9 mouse cellular contexts compared by ENCODE assay signal in genomic region chr6:125046691-125047090, GRCm38 (mm10). TPM values are rescaled to one million over a fixed set of nuclear protein-coding genes. Genes with fewer than 3 reads are reported as not detected.
DNase-seq lines count a peak whose midpoint lies in the region; ATAC-seq and TF ChIP-seq lines count a peak whose summit lies in the region.
"Had no signal": no experiment of that assay in that cellular context is flagged by ENCODE, and none has a peak within 500 bp of the region (broad histone marks: within the 10 kb centered on the region; RNA-seq: fewer than 3 reads in every experiment).

No protein-coding gene starts in this region.

- peaks cover 14% of the 10 kb centered on the region for H3K36me3 ChIP-seq in ES-Bruce4 (ENCODE audit: control insufficient read depth, insufficient read depth, low read length, poor library complexity, severe bottlenecking)
- H3K36me3 ChIP-seq in forebrain, embryonic 10.5 days (replicated peaks): peaks cover 85% of the 10 kb centered on the region
- H3K36me3 ChIP-seq in liver, postnatal 0 days (replicated peaks; ENCODE audit: insufficient read depth, low read length): peaks cover 65% of the 10 kb centered on the region
- peaks cover 75% of the 10 kb centered on the region for H3K36me3 ChIP-seq in neural tube, embryonic 15.5 days

- no peak overlapping the region for H3K27ac ChIP-seq in ES-Bruce4 (ENCODE audit: insufficient read depth, low read length)
- no peak overlapping the region for H3K27ac ChIP-seq in forebrain, embryonic 10.5 days
- H3K27ac ChIP-seq in liver, postnatal 0 days (ENCODE audit: low read depth): no peak overlapping the region
- H3K27ac ChIP-seq in neural tube, embryonic 15.5 days (replicated peaks): no peak overlapping the region

- intact Hi-C loops in heart, postnatal 25 days (cut with DNase I): loop anchor here (1.0 to 5.0 kb wide), 2 partner anchors 37 to 226 kb away; no protein-coding TSS in a partner anchor

- 48% methylated on average over 5 of the region's 5 CpGs for WGBS in forebrain, embryonic 10.5 days
- WGBS in liver, postnatal 0 days (ENCODE audit: insufficient replicate concordance): 36% methylated on average over 5 of the region's 5 CpGs
- 36% methylated on average over 5 of the region's 5 CpGs for WGBS in neural tube, embryonic 15.5 days

- peak; percentile 88 for TF ChIP-seq CTCF in ES-Bruce4 (IDR thresholded peaks at IDR 0.05; ENCODE audit: low read depth, low read length)
- TF ChIP-seq CTCF in liver, postnatal 0 days (IDR thresholded peaks at IDR 0.05; ENCODE audit: low read depth): peak; percentile 96

- H3K4me2 ChIP-seq in liver, postnatal 0 days (ENCODE audit: low read depth, low read length): no peak overlapping the region
- no peak overlapping the region for H3K4me2 ChIP-seq in neural tube, embryonic 15.5 days

- DNase-seq in brain, embryonic 18.5 days (ENCODE audit: low read depth, low spot score): peak; percentile 62
- peak; percentile 75 for DNase-seq in forebrain, embryonic 10.5 days (ENCODE audit: extremely low spot score, low spot score)
- DNase-seq in heart, postnatal 25 days (ENCODE audit: low spot score): peak; percentile 41
- peak; percentile 89 to 92 for DNase-seq in kidney, postnatal 4 days
- DNase-seq in liver, postnatal 0 days: peak; percentile 85
- peak; percentile 92 for DNase-seq in testis, postnatal 10 days (ENCODE audit: low spot score)

- no peak for TF ChIP-seq EP300 in ES-Bruce4 (IDR thresholded peaks at IDR 0.05; ENCODE audit: insufficient read depth, low read depth, low read length)
- TF ChIP-seq EP300 in liver, postnatal 0 days (IDR thresholded peaks at IDR 0.05; ENCODE audit: low read depth): no peak

- H3K27me3 ChIP-seq in ES-Bruce4 (ENCODE audit: control insufficient read depth, insufficient read depth, low read length, poor library complexity, severe bottlenecking): no peaks in the 10 kb centered on the region
- H3K27me3 ChIP-seq in forebrain, embryonic 10.5 days (ENCODE audit: poor library complexity, severe bottlenecking): no peaks in the 10 kb centered on the region
- no peaks in the 10 kb centered on the region for H3K27me3 ChIP-seq in liver, postnatal 0 days (ENCODE audit: insufficient read depth, low read length)
- no peaks in the 10 kb centered on the region for H3K27me3 ChIP-seq in neural tube, embryonic 15.5 days (replicated peaks)

- TF ChIP-seq POLR2A in ES-Bruce4 (IDR thresholded peaks at IDR 0.05; ENCODE audit: insufficient read depth, low read length): no peak

- H3K4me3 ChIP-seq in ES-Bruce4 (ENCODE audit: low read depth, low read length): no peak overlapping the region
- no peak overlapping the region for H3K4me3 ChIP-seq in forebrain, embryonic 10.5 days
- no peak overlapping the region for H3K4me3 ChIP-seq in liver, postnatal 0 days (ENCODE audit: low read depth, low read length)
- H3K4me3 ChIP-seq in neural tube, embryonic 15.5 days (replicated peaks): no peak overlapping the region

- H3K9ac ChIP-seq in ES-Bruce4 (ENCODE audit: low read depth, poor library complexity, severe bottlenecking): no peak overlapping the region
- H3K9ac ChIP-seq in liver, postnatal 0 days (replicated peaks): no peak overlapping the region
- no peak overlapping the region for H3K9ac ChIP-seq in neural tube, embryonic 15.5 days (replicated peaks)

- no peaks in the 10 kb centered on the region for H3K9me3 ChIP-seq in ES-Bruce4 (replicated peaks; ENCODE audit: control insufficient read depth, insufficient read depth, low read length, poor library complexity, severe bottlenecking)
- no peaks in the 10 kb centered on the region for H3K9me3 ChIP-seq in forebrain, embryonic 10.5 days
- H3K9me3 ChIP-seq in liver, postnatal 0 days (ENCODE audit: low read length): no peaks in the 10 kb centered on the region
- no peaks in the 10 kb centered on the region for H3K9me3 ChIP-seq in neural tube, embryonic 15.5 days (replicated peaks)

- no peaks in the 10 kb centered on the region for H3K4me1 ChIP-seq in ES-Bruce4 (ENCODE audit: control insufficient read depth, insufficient read depth, low read length)
- peaks cover 7% of the 10 kb centered on the region for H3K4me1 ChIP-seq in forebrain, embryonic 10.5 days
- peaks cover 3% of the 10 kb centered on the region; the same call in 1 of the 2 replicates for H3K4me1 ChIP-seq in liver, postnatal 0 days (ENCODE audit: insufficient read depth)
- no peaks in the 10 kb centered on the region; the same call in 1 of the 2 replicates for H3K4me1 ChIP-seq in neural tube, embryonic 15.5 days

- peak; percentile 59 for ATAC-seq in liver, postnatal 0 days
- 0 out of 2 replicates have a peak, but pooled peaks have one; percentile 19 for ATAC-seq in neural tube, embryonic 15.5 days (ENCODE audit: low FRiP score)

RNA-seq across cellular contexts. Expression of gene Acrbp, which starts 2.8 kb away (rescaled TPM):
- polyA plus RNA-seq in ES-Bruce4 (2011; ENCODE audit: insufficient read depth, insufficient read length, low read depth, missing spikeins): 25.3 and 25.7 TPM in 2 replicates
- 12.8 and 12.9 TPM in 2 replicates for polyA plus RNA-seq in forebrain, embryonic 10.5 days (2016; fragmentation: Nextera tagmentation; extraction: Ambion mirVana)
- total RNA-seq in heart, postnatal 25 days (2021): 1 to 10 TPM; 2.5 to 4.1 TPM
- 1.3 and 2.0 TPM in 2 replicates for polyA plus RNA-seq in liver, postnatal 0 days (2015; fragmentation: Nextera tagmentation; extraction: Ambion mirVana)
- 17.3 and 21.5 TPM in 2 replicates for polyA plus RNA-seq in neural tube, embryonic 15.5 days (2015; fragmentation: Nextera tagmentation; extraction: Ambion mirVana)

RNA-seq across cellular contexts. Expression of gene Ing4, which starts 7.1 kb away (rescaled TPM):
- polyA plus RNA-seq in ES-Bruce4 (2011; ENCODE audit: insufficient read depth, insufficient read length, low read depth, missing spikeins): 44.0 and 54.7 TPM in 2 replicates
- polyA plus RNA-seq in forebrain, embryonic 10.5 days (2016; fragmentation: Nextera tagmentation; extraction: Ambion mirVana): 117 and 121 TPM in 2 replicates
- 10 to 100 TPM; 35.0 to 35.6 TPM for total RNA-seq in heart, postnatal 25 days (2021)
- 23.8 and 24.3 TPM in 2 replicates for polyA plus RNA-seq in liver, postnatal 0 days (2015; fragmentation: Nextera tagmentation; extraction: Ambion mirVana)
- 129 and 133 TPM in 2 replicates for polyA plus RNA-seq in neural tube, embryonic 15.5 days (2015; fragmentation: Nextera tagmentation; extraction: Ambion mirVana)

RNA-seq across cellular contexts. Expression of gene Lpar5, which starts 21.0 kb away (rescaled TPM):
- 2.5 and 3.7 TPM in 2 replicates for polyA plus RNA-seq in ES-Bruce4 (2011; ENCODE audit: insufficient read depth, insufficient read length, low read depth, missing spikeins)
- polyA plus RNA-seq in forebrain, embryonic 10.5 days (2016; fragmentation: Nextera tagmentation; extraction: Ambion mirVana): 0.22 and 0.30 TPM in 2 replicates
- total RNA-seq in heart, postnatal 25 days (2021): not detected
- polyA plus RNA-seq in liver, postnatal 0 days (2015; fragmentation: Nextera tagmentation; extraction: Ambion mirVana): 0.57 and 0.85 TPM in 2 replicates
- 1.0 and 1.2 TPM in 2 replicates for polyA plus RNA-seq in neural tube, embryonic 15.5 days (2015; fragmentation: Nextera tagmentation; extraction: Ambion mirVana)
- polyA plus RNA-seq: heart, embryonic 14.5 days had no signal

RNA-seq across cellular contexts. Expression of gene Zfp384, which starts 37.7 kb away (rescaled TPM):
- 32.4 and 33.8 TPM in 2 replicates for polyA plus RNA-seq in ES-Bruce4 (2011; ENCODE audit: insufficient read depth, insufficient read length, low read depth, missing spikeins)
- 8.2 and 12.1 TPM in 2 replicates for polyA plus RNA-seq in forebrain, embryonic 10.5 days (2016; fragmentation: Nextera tagmentation; extraction: Ambion mirVana)
- 10 to 100 TPM; 19.2 to 22.0 TPM for total RNA-seq in heart, postnatal 25 days (2021)
- polyA plus RNA-seq in liver, postnatal 0 days (2015; fragmentation: Nextera tagmentation; extraction: Ambion mirVana): 3.3 and 3.5 TPM in 2 replicates
- polyA plus RNA-seq in neural tube, embryonic 15.5 days (2015; fragmentation: Nextera tagmentation; extraction: Ambion mirVana): 18.5 and 19.5 TPM in 2 replicates

RNA-seq across cellular contexts. Expression of gene Chd4, which starts 49.1 kb away (rescaled TPM):
- 307 and 317 TPM in 2 replicates for polyA plus RNA-seq in ES-Bruce4 (2011; ENCODE audit: insufficient read depth, insufficient read length, low read depth, missing spikeins)
- polyA plus RNA-seq in forebrain, embryonic 10.5 days (2016; fragmentation: Nextera tagmentation; extraction: Ambion mirVana): 91.0 and 99.4 TPM in 2 replicates
- total RNA-seq in heart, postnatal 25 days (2021): 100 to 1,000 TPM; 111 to 116 TPM
- polyA plus RNA-seq in liver, postnatal 0 days (2015; fragmentation: Nextera tagmentation; extraction: Ambion mirVana): 20.0 and 24.5 TPM in 2 replicates
- 87.5 and 93.9 TPM in 2 replicates for polyA plus RNA-seq in neural tube, embryonic 15.5 days (2015; fragmentation: Nextera tagmentation; extraction: Ambion mirVana)

Comparison
In these comparisons a context has a peak if more than half of its experiments do, and no peak if none do; other contexts are left out.
1. DNase-seq: peak in every context shown above with its lines; median percentile 92 in testis, postnatal 10 days; 90 in kidney, postnatal 4 days; 85 in liver, postnatal 0 days; 75 in forebrain, embryonic 10.5 days; 62 in brain, embryonic 18.5 days; 41 in heart, postnatal 25 days.